Mouse (Mus musculus) myocyte (in vitro differentiated cells): Measurements from ENCODE around the gene Gm20696. TPM values are rescaled to one million over a fixed set of nuclear protein-coding genes. Genes with fewer than 3 reads are reported as not detected.

Source experiments
- H3K27me3 ChIP-seq: one replicate; pipeline ENCODE4 v1.6.1; 2011; ENCODE audit not compliant: control insufficient read depth, insufficient read depth, insufficient read length
- H3K36me3 ChIP-seq: one replicate; pipeline ENCODE4 v1.6.1; 2011; ENCODE audit not compliant: control insufficient read depth, insufficient read depth
- H3K4me2 ChIP-seq: one replicate; pipeline ENCODE4 v1.6.1; 2011; ENCODE audit warnings: low read depth, control low read depth
- H3K4me3 ChIP-seq: one replicate; pipeline ENCODE4 v1.5.1; 2011; ENCODE audit warnings: mild to moderate bottlenecking, control low read depth, moderate library complexity
- H3K79me2 ChIP-seq: one replicate; pipeline ENCODE4 v1.6.1; 2011; ENCODE audit not compliant: control insufficient read depth, insufficient read depth
- H3ac ChIP-seq: one replicate; pipeline ENCODE4 v1.6.1; 2011; ENCODE audit not compliant: control insufficient read depth, insufficient read length
- CEBPB ChIP-seq: IDR thresholded peaks from 2 replicates; pipeline ENCODE4 v1.6.1; 2011; ENCODE audit warnings: mild to moderate bottlenecking, moderate library complexity; ENCODE audit not compliant: poor library complexity, insufficient read depth, severe bottlenecking
- E2F4 ChIP-seq: IDR thresholded peaks from one replicate; pipeline ENCODE4 v1.6.1; 2011; ENCODE audit warnings: mild to moderate bottlenecking, control low read depth, moderate library complexity; ENCODE audit not compliant: insufficient read depth
- MAX ChIP-seq: IDR thresholded peaks from one replicate; pipeline ENCODE4 v1.6.1; 2011; ENCODE audit warnings: low read depth, mild to moderate bottlenecking, control low read depth
- MYOD1 ChIP-seq, 3 experiments: IDR thresholded peaks; one replicate each; pipeline ENCODE4 v1.6.1; 2011; ENCODE audit warnings: control low read depth in 2 of 3, low read depth in 2 of 3, mild to moderate bottlenecking in 2 of 3, moderate library complexity in 1 of 3; ENCODE audit not compliant: insufficient read length in 2 of 3, control insufficient read depth in 1 of 3
- MYOG ChIP-seq, 3 experiments: IDR thresholded peaks; one replicate each; pipeline ENCODE4 v1.6.1; 2011; ENCODE audit warnings: control low read depth in 2 of 3, low read depth in 2 of 3, mild to moderate bottlenecking in 2 of 3; ENCODE audit not compliant: insufficient read length in 2 of 3, control insufficient read depth in 1 of 3, insufficient read depth in 1 of 3
- POLR2A ChIP-seq: IDR thresholded peaks from one replicate; pipeline ENCODE4 v1.6.1; 2011; ENCODE audit warnings: low read depth, mild to moderate bottlenecking, control low read depth, moderate library complexity; ENCODE audit not compliant: insufficient read length
- POLR2AphosphoS2 ChIP-seq: IDR thresholded peaks from one replicate; pipeline ENCODE4 v1.6.1; 2011; ENCODE audit warnings: low read depth, control low read depth; ENCODE audit not compliant: insufficient read length
- REST ChIP-seq: IDR thresholded peaks from one replicate; pipeline ENCODE4 v1.6.1; 2011; ENCODE audit warnings: mild to moderate bottlenecking, control low read depth, moderate library complexity; ENCODE audit not compliant: insufficient read depth, insufficient read length
- SRF ChIP-seq: IDR thresholded peaks from one replicate; pipeline ENCODE4 v1.6.1; 2011; ENCODE audit warnings: low read depth; ENCODE audit not compliant: control insufficient read depth, insufficient read length
- TCF12 ChIP-seq: IDR thresholded peaks from one replicate; pipeline ENCODE4 v1.6.1; 2011; ENCODE audit warnings: mild to moderate bottlenecking, control low read depth; ENCODE audit not compliant: poor library complexity, insufficient read depth, severe bottlenecking
- TCF3 ChIP-seq: IDR thresholded peaks from one replicate; pipeline ENCODE4 v1.6.1; 2011; ENCODE audit warnings: low read depth, control low read depth; ENCODE audit not compliant: insufficient read length
- USF1 ChIP-seq: IDR thresholded peaks from one replicate; pipeline ENCODE4 v1.6.1; 2011; ENCODE audit warnings: low read depth, mild to moderate bottlenecking, control low read depth, moderate library complexity
- polyA plus RNA-seq: library from polyadenylated mRNA; unstranded; fragments of >200 nt; fragmentation: generic; extraction: Trizol; gene quantifications from one replicate; pipeline ENCODE4 v1.2.1, GENCODE M21; 2012; ENCODE audit warnings: missing spikeins

The Gm20696 gene
- polyA plus RNA-seq, 1 experiment = 0.13 TPM

DNA sequence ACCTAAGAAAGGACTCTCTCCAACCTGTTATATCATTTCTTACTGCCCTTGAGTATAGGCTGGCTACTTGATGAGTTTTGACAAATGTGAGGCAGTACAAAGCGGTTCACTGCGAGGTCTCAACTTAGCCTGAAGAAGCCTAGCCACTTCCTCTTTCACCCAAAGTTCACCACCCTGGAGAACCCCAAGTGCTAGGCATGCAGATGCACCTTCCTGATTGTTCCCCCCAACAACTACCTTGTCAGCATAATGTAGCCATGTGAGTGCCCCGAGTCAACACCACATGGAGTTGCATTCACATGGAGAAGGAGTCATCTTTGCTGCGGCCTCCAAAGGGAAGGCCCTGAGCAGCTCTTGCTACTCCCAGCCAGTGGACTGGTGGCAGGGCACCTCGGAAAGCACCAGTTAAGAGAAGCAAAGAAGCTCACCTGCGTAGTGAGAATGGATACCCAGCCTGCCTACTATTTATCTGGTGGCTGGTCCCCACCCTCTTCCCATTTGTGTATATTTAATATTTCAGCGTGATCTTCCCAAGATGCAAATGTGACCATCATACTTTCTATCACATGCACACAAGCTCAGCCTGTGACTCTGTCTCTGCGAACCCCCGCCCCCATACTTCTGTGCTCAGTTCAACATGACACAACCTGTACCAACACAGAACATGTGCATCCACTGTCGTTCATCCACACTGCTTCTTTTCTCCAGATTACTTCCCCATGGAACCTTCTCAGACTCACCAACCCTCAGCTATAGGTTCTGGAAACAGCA, 424.8 kb downstream of the Gm20696 start:
- no peak for TF ChIP-seq E2F4
- TF ChIP-seq POLR2A = no peak
- no peak for TF ChIP-seq MYOG (IDR thresholded peaks at IDR 0.05; ENCODE audit: control insufficient read depth in 1 of 3, insufficient read depth in 1 of 3, insufficient read length in 2 of 3, low read depth in 2 of 3)
- no peak for TF ChIP-seq CEBPB
- no peak for TF ChIP-seq MAX
- TF ChIP-seq SRF = no peak
- no peak for TF ChIP-seq TCF3
- TF ChIP-seq POLR2AphosphoS2 = no peak
- no peak for TF ChIP-seq USF1
- TF ChIP-seq REST = no peak
- TF ChIP-seq TCF12 = no peak
- no peak for TF ChIP-seq MYOD1 (IDR thresholded peaks at IDR 0.05; ENCODE audit: control insufficient read depth in 1 of 3, insufficient read length in 2 of 3, low read depth in 2 of 3)
- Histone ChIP-seq H3K79me2 (no peaks in the 10 kb centered on the region), H3K27me3 (no peaks in the 10 kb centered on the region), H3K36me3 (no peaks in the 10 kb centered on the region), H3K4me3 (no peak overlapping the region), H3ac (no peak overlapping the region), H3K4me2 (no peak overlapping the region)

GRCm38 (mm10) chr6:99240764-99241163, 425.8 kb downstream of the Gm20696 start:
- Histone ChIP-seq H3K4me2 (no peak overlapping the region), H3ac (no peak overlapping the region), H3K27me3 (no peaks in the 10 kb centered on the region), H3K79me2 (no peaks in the 10 kb centered on the region), H3K36me3 (no peaks in the 10 kb centered on the region), H3K4me3 (no peak overlapping the region)
- TF ChIP-seq POLR2AphosphoS2 (no peak), SRF (no peak), POLR2A (no peak), TCF3 (no peak)

GRCm38 (mm10) chr6:99235588-99235987, 431.0 kb downstream of the Gm20696 start:
- H3ac ChIP-seq = no peak overlapping the region
- no peaks in the 10 kb centered on the region for H3K27me3 ChIP-seq
- no peak overlapping the region for H3K4me2 ChIP-seq
- H3K4me3 ChIP-seq = no peak overlapping the region
- no peaks in the 10 kb centered on the region for H3K79me2 ChIP-seq
- TF ChIP-seq TCF12 = no peak
- H3K36me3 ChIP-seq = no peaks in the 10 kb centered on the region

- Histone ChIP-seq H3K27me3 (no peaks in the 10 kb centered on the region), H3K4me2 (no peak overlapping the region), H3ac (no peak overlapping the region), H3K79me2 (no peaks in the 10 kb centered on the region), H3K36me3 (no peaks in the 10 kb centered on the region), H3K4me3 (no peak overlapping the region)
- TF ChIP-seq SRF = no peak
- TF ChIP-seq POLR2A = no peak
- no peak for TF ChIP-seq MYOD1 (IDR thresholded peaks at IDR 0.05; ENCODE audit: control insufficient read depth in 1 of 3, insufficient read length in 2 of 3, low read depth in 2 of 3)
- no peak for TF ChIP-seq REST
These were observed 433.2 kb downstream of the Gm20696 start for GRCm38 (mm10) chr6:99233411-99233810.

DNA sequence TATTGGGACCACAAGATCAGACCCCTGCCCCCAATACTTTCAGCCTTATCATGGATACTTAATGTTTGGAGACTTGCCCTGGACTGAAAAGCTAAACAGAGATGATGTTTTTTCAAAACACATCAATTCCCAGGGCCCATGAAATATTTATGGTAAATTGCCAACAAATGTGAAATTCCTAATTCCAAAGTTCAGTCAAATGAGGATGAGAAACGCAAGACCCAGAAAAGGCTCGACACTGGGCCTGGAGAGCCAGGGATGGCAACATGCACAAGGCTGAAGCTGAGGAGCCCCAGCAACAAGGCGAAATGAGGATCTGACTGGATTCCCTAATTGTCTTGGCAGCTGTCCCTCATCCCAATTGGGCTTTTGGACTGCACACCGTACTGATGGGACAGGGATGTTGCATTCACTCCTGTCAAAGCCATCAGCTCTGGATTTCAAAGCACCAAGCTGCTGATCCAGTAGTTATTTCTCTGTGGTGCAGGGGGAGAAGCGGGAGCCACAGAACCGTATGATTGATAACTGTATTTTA, 438.2 kb downstream of the Gm20696 start:
- Histone ChIP-seq H3K4me2 (no peak overlapping the region), H3K4me3 (no peak overlapping the region), H3K27me3 (no peaks in the 10 kb centered on the region), H3ac (no peak overlapping the region), H3K36me3 (no peaks in the 10 kb centered on the region), H3K79me2 (no peaks in the 10 kb centered on the region)
- TF ChIP-seq USF1 (no peak), MAX (no peak), MYOG (IDR thresholded peaks at IDR 0.05; ENCODE audit: control insufficient read depth in 1 of 3, insufficient read depth in 1 of 3, insufficient read length in 2 of 3, low read depth in 2 of 3) (no peak), REST (no peak)

DNA sequence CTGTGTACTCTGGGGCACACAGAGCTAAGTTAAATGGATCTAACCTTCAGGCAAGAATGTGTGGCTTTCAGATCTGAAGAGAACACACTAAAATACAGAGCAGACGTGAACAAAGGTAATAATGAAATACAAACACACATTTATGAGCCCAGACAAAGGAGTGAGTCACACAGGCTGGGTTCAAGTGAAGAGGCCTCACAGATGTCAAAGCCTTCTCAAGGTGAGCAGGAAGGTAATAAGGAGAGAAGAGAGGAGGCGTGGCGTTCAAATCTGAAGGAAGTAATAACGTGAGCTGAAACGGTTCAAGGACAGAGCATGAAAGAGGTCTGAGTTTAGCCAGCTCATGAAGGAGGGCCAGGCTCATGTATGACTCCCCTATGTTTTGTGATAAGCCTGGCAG, 445.4 kb downstream of the Gm20696 start:
- Histone ChIP-seq H3K36me3 (no peaks in the 10 kb centered on the region), H3K4me3 (no peak overlapping the region), H3K27me3 (no peaks in the 10 kb centered on the region), H3K4me2 (no peak overlapping the region), H3K79me2 (no peaks in the 10 kb centered on the region), H3ac (no peak overlapping the region)
- TF ChIP-seq MAX (no peak), POLR2A (no peak), TCF12 (no peak), REST (no peak), USF1 (no peak), E2F4 (no peak), MYOD1 (IDR thresholded peaks at IDR 0.05; ENCODE audit: control insufficient read depth in 1 of 3, insufficient read length in 2 of 3, low read depth in 2 of 3) (no peak), SRF (no peak), CEBPB (no peak), POLR2AphosphoS2 (no peak), MYOG (IDR thresholded peaks at IDR 0.05; ENCODE audit: control insufficient read depth in 1 of 3, insufficient read depth in 1 of 3, insufficient read length in 2 of 3, low read depth in 2 of 3) (no peak), TCF3 (no peak)
